ENCODE assay signal across 18 mouse cellular contexts in genomic region chr8:71274478-71274877, GRCm38 (mm10). TPM values are rescaled to one million over a fixed set of nuclear protein-coding genes. Genes with fewer than 3 reads are reported as not detected.
DNase-seq lines count a peak whose midpoint lies in the region; ATAC-seq lines count a peak whose summit lies in the region.
"Had no signal": no experiment of that assay in that cellular context is flagged by ENCODE, and none has a peak within 500 bp of the region (broad histone marks: within the 10 kb centered on the region; RNA-seq: fewer than 3 reads in every experiment).

No protein-coding gene starts in this region.

- H3K4me1 ChIP-seq in heart, embryonic 12.5 days (replicated peaks): peaks cover 43% of the 10 kb centered on the region
- peaks cover 19% of the 10 kb centered on the region for H3K4me1 ChIP-seq in heart, embryonic 11.5 days (ENCODE audit: control insufficient read depth, insufficient read depth, low read length)
- H3K4me1 ChIP-seq in neural tube, embryonic 13.5 days (replicated peaks): peaks cover 43% of the 10 kb centered on the region
- H3K4me1 ChIP-seq in liver, embryonic 15.5 days (replicated peaks): peaks cover 55% of the 10 kb centered on the region

- peaks cover 29% of the 10 kb centered on the region for H3K36me3 ChIP-seq in heart, embryonic 12.5 days
- H3K36me3 ChIP-seq in heart, embryonic 11.5 days (ENCODE audit: control insufficient read depth, insufficient read depth, low read length): no peaks in the 10 kb centered on the region
- 0 out of 2 replicates have a peak, but pooled peaks cover 13% of the 10 kb centered on the region for H3K36me3 ChIP-seq in neural tube, embryonic 13.5 days
- H3K36me3 ChIP-seq in liver, embryonic 15.5 days (replicated peaks): no peaks in the 10 kb centered on the region; the same call in 1 of the 2 replicates
- H3K36me3 ChIP-seq: hindbrain, embryonic 12.5 days; midbrain, embryonic 15.5 days had no signal

- peak overlapping the region; percentile 75; the same call in 1 of the 2 replicates for H3K4me2 ChIP-seq in heart, embryonic 12.5 days
- H3K4me2 ChIP-seq in heart, embryonic 11.5 days: no peak overlapping the region
- 0 out of 2 replicates have a peak overlapping the region, but pooled peaks have one; percentile 88 for H3K4me2 ChIP-seq in neural tube, embryonic 13.5 days
- H3K4me2 ChIP-seq in liver, embryonic 15.5 days: peak overlapping the region; percentile 92

- no peak for DNase-seq in neural tube, embryonic 10.5 days (ENCODE audit: extremely low spot score, low spot score)
- DNase-seq in thymus, postnatal 14 days: no peak
- no peak for DNase-seq in kidney, postnatal 25 days
- DNase-seq: adrenal gland, adult 2 months; cerebellum, adult 11-12 months; gastrocnemius, postnatal 10 days; kidney, adult 11 months; kidney, postnatal 10 days; layer of hippocampus, adult 9-11 months; lung, postnatal 36 days; thymus, adult 2 months had no signal

- H3K27ac ChIP-seq in heart, embryonic 12.5 days (ENCODE audit: poor library complexity, severe bottlenecking): no peak overlapping the region
- no peak overlapping the region for H3K27ac ChIP-seq in heart, embryonic 11.5 days (ENCODE audit: low read depth, low read length)
- H3K27ac ChIP-seq in neural tube, embryonic 13.5 days (replicated peaks): no peak overlapping the region
- H3K27ac ChIP-seq in liver, embryonic 15.5 days (replicated peaks): no peak overlapping the region
- H3K27ac ChIP-seq: hindbrain, embryonic 12.5 days; midbrain, embryonic 15.5 days had no signal

- ATAC-seq in heart, embryonic 12.5 days (ENCODE audit: insufficient number of reproducible peaks, low FRiP score): no peak
- ATAC-seq in heart, embryonic 11.5 days (replicated peaks; ENCODE audit: insufficient number of reproducible peaks, low FRiP score, low TSS enrichment): no peak
- no peak for ATAC-seq in neural tube, embryonic 13.5 days (ENCODE audit: low read depth)
- no peak for ATAC-seq in liver, embryonic 15.5 days (ENCODE audit: insufficient read depth)
- no peak for ATAC-seq in CD4-positive, CD25-positive, alpha-beta regulatory T cell, adult 4 months
- ATAC-seq: midbrain, embryonic 15.5 days had no signal

- no peaks in the 10 kb centered on the region for H3K27me3 ChIP-seq in heart, embryonic 12.5 days (replicated peaks)
- H3K27me3 ChIP-seq in heart, embryonic 11.5 days (ENCODE audit: control insufficient read depth, insufficient read depth, low read length): no peaks in the 10 kb centered on the region
- no peaks in the 10 kb centered on the region for H3K27me3 ChIP-seq in neural tube, embryonic 13.5 days
- H3K27me3 ChIP-seq in liver, embryonic 15.5 days: no peaks in the 10 kb centered on the region
- H3K27me3 ChIP-seq: hindbrain, embryonic 12.5 days; midbrain, embryonic 15.5 days had no signal

- no peak overlapping the region for H3K4me3 ChIP-seq in heart, embryonic 12.5 days
- no peak overlapping the region for H3K4me3 ChIP-seq in heart, embryonic 11.5 days (ENCODE audit: low read depth, low read length)
- H3K4me3 ChIP-seq in neural tube, embryonic 13.5 days: no peak overlapping the region
- 0 out of 2 replicates have a peak overlapping the region, but pooled peaks have one; percentile 89 for H3K4me3 ChIP-seq in liver, embryonic 15.5 days (replicated peaks)
- H3K4me3 ChIP-seq: midbrain, embryonic 15.5 days had no signal

- H3K9ac ChIP-seq in heart, embryonic 12.5 days: peak overlapping the region; percentile 93; the same call in 1 of the 2 replicates
- no peak overlapping the region for H3K9ac ChIP-seq in heart, embryonic 11.5 days (ENCODE audit: low read depth, low read length)
- 0 out of 2 replicates have a peak overlapping the region, but pooled peaks have one; percentile 83 for H3K9ac ChIP-seq in neural tube, embryonic 13.5 days
- peak overlapping the region; percentile 21; the same call in 1 of the 2 replicates for H3K9ac ChIP-seq in liver, embryonic 15.5 days
- H3K9ac ChIP-seq: midbrain, embryonic 15.5 days had no signal

- H3K9me3 ChIP-seq in heart, embryonic 12.5 days (replicated peaks): no peaks in the 10 kb centered on the region
- no peaks in the 10 kb centered on the region for H3K9me3 ChIP-seq in heart, embryonic 11.5 days (replicated peaks; ENCODE audit: control insufficient read depth, low read length)
- H3K9me3 ChIP-seq in neural tube, embryonic 13.5 days: no peaks in the 10 kb centered on the region
- H3K9me3 ChIP-seq in liver, embryonic 15.5 days (replicated peaks): no peaks in the 10 kb centered on the region
- H3K9me3 ChIP-seq: hindbrain, embryonic 12.5 days; midbrain, embryonic 15.5 days had no signal

RNA-seq across cellular contexts. Expression of gene Haus8, which starts 1.7 kb away (rescaled TPM):
- 131 and 132 TPM in 2 replicates for polyA plus RNA-seq in heart, embryonic 12.5 days (2016; fragmentation: Nextera tagmentation; extraction: Ambion mirVana)
- polyA plus RNA-seq in heart, embryonic 11.5 days (2014; fragmentation: Nextera tagmentation; extraction: Ambion mirVana): 113 and 116 TPM in 2 replicates
- 51.9 and 64.3 TPM in 2 replicates for polyA plus RNA-seq in neural tube, embryonic 13.5 days (2015; fragmentation: Nextera tagmentation; extraction: Ambion mirVana)
- polyA plus RNA-seq in liver, embryonic 15.5 days (2015; fragmentation: Nextera tagmentation; extraction: Ambion mirVana): 44.8 and 47.5 TPM in 2 replicates
- 10 to 100 TPM; 43.6 to 45.4 TPM for polyA plus RNA-seq in CD4-positive, CD25-positive, alpha-beta regulatory T cell, adult 4 months (2017; shearing (Covaris generic))

RNA-seq across cellular contexts. Expression of gene Myo9b, which starts 2.0 kb away (rescaled TPM):
- 28.1 and 29.1 TPM in 2 replicates for polyA plus RNA-seq in heart, embryonic 12.5 days (2016; fragmentation: Nextera tagmentation; extraction: Ambion mirVana)
- 15.1 and 23.3 TPM in 2 replicates for polyA plus RNA-seq in heart, embryonic 11.5 days (2014; fragmentation: Nextera tagmentation; extraction: Ambion mirVana)
- polyA plus RNA-seq in neural tube, embryonic 13.5 days (2015; fragmentation: Nextera tagmentation; extraction: Ambion mirVana): 17.9 and 18.6 TPM in 2 replicates
- polyA plus RNA-seq in liver, embryonic 15.5 days (2015; fragmentation: Nextera tagmentation; extraction: Ambion mirVana): 7.3 and 8.6 TPM in 2 replicates
- 10 to 100 TPM; 13.8 to 16.6 TPM for polyA plus RNA-seq in CD4-positive, CD25-positive, alpha-beta regulatory T cell, adult 4 months (2017; shearing (Covaris generic))
